Mouse (Mus musculus) brain, embryonic 14.5 days (tissue): Measurements from ENCODE around the gene Fbxo46. TPM values are rescaled to one million over a fixed set of nuclear protein-coding genes. Genes with fewer than 3 reads are reported as not detected.

Experiments
- DNase-seq: peaks from one replicate; pipeline ENCODE4 v3.0.0-alpha.2; 2011; ENCODE audit warnings: low read depth
- CTCF ChIP-seq: fragments of 200-500 bp; IDR thresholded peaks from 2 replicates; pipeline ENCODE4 v1.5.1; 2012; ENCODE audit warnings: inconsistent platforms, mild to moderate bottlenecking, moderate library complexity, borderline replicate concordance; ENCODE audit not compliant: insufficient read depth, insufficient read length; ENCODE audit errors: extremely low read depth
- POLR2A ChIP-seq: fragments of 200-500 bp; IDR thresholded peaks from 2 replicates; pipeline ENCODE4 v1.6.1; 2012; ENCODE audit warnings: mild to moderate bottlenecking, inconsistent platforms, borderline replicate concordance; ENCODE audit not compliant: poor library complexity, insufficient read depth, insufficient read length, severe bottlenecking; ENCODE audit errors: extremely low read depth
- polyA plus RNA-seq: library from polyadenylated mRNA; depleted of rRNA; stranded (reverse); fragments of >200 nt; gene quantifications from 2 replicates; pipeline ENCODE4 v1.2.3, GENCODE M21; 2012

Gene Fbxo46
- polyA plus RNA-seq, 1 experiment: 18.1 TPM

DNA sequence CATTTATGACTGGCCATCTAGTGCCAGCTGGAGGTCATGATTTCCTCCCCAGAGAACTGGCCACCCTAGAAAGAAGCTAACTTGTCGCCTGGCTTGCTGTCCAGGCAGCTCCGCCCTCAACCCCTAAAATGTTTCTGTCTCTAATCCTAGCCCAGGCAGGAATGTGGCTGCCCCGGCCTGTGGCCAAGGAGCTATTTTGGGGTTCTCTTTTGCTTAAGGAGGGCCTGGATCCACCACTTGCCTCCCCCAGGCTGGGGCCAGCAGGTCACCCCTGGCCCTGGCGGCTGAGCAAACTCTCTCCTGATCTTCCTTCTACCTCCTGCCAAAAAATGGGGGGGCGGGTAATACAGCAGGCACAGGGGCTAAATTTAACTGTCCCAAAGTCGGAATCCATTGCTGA lies 36.6 kb upstream of the Fbxo46 start:
- TF ChIP-seq CTCF (no peak), POLR2A (no peak)
- DNase-seq: no peak

DNA sequence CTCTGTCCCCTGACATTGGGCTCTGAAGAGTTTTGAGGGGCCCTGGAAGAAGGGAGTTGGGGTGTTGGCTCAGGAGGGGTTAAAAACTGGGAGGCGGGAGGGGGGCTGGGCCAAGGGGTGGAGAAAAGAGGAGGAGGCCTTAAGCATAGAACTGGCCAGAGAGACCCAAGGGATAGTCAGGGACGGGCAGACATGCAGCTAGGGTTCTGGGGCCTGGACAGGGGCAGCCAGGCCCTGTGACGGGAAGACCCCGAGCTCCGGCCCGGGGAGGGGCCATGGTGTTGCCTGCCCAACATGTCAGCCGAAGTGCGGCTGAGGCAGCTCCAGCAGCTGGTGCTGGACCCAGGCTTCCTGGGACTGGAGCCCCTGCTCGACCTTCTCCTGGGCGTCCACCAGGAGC lies 36.0 kb upstream of the Fbxo46 start, which contains the start of gene Dmpk:
TSS of gene Dmpk (plus strand) at position 149 of the 400 bp plus-strand sequence.
- DNase-seq: no peak
- TF ChIP-seq POLR2A (no peak), CTCF (no peak)

- TF ChIP-seq POLR2A (no peak), CTCF (no peak)
- DNase-seq: no peak
These were observed 35.3 kb upstream of the Fbxo46 start for GRCm38 (mm10) chr7:19084277-19084771.

DNA sequence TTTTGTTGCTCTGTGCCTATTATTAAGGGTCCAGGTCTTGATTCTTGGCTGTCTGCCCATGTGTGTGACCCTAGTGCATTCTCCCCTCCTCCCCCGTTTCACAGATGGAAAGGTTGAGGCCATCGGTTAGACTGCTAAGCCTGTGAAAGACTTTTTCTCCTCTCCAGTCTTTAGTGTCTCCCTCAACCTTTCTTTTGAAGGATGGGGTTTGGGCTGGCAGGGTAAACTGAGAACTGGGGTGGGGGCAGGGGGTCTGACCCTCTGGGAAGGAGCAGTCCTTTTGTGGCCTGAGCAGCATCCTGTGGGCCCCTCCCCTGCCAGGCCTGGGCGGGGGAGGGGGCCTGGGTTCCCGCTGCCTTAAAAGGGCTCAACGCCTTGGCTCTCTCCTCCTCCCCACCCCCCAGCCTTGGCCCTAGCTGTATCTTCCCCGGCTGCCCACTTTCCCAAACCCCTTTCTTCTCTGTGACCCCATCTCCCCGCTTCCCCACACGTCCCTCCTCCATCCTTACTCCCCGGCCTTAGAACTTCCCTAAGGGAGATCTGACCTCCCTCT lies 34.7 kb upstream of the Fbxo46 start:
- no peak for DNase-seq
- TF ChIP-seq POLR2A (no peak), CTCF (no peak)

GRCm38 (mm10) chr7:19085495-19085894 lies 34.2 kb upstream of the Fbxo46 start:
- no peak for TF ChIP-seq POLR2A
- no peak for TF ChIP-seq CTCF
- DNase-seq: no peak

DNA sequence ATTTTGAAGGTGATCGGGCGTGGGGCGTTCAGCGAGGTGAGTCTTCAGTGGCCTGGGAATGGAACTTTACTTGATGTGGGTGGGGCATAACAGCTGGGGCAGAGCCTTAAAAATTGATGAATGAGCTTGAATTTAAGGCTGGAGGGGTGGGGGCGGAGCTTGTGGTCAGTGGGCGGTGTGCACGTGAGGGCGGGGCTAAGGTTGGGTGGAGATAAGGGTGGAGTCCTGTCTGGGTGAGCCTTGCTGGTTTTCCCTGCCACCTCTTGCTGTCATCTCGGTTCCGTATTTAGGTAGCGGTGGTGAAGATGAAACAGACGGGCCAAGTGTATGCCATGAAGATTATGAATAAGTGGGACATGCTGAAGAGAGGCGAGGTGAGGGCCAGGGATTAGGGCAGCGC lies 33.6 kb upstream of the Fbxo46 start:
- TF ChIP-seq POLR2A: no peak
- no peak for TF ChIP-seq CTCF
- peak; percentile 29 for DNase-seq

DNA sequence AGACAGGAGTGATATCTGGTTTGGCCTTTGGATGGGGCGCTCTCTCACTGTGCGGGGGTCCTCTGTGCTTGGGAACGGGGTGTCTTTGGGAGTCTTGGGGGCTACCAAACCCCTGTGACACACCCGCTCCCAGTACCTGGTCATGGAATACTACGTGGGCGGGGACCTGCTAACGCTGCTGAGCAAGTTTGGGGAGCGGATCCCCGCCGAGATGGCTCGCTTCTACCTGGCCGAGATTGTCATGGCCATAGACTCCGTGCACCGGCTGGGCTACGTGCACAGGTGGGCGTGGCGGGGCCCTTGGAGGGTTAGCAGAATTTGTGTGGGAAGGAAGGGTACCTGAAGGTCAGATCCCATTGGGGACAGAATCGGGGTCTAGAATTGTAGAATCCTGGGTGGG lies 32.9 kb upstream of the Fbxo46 start:
- no peak for TF ChIP-seq CTCF
- no peak for TF ChIP-seq POLR2A
- no peak for DNase-seq

DNA sequence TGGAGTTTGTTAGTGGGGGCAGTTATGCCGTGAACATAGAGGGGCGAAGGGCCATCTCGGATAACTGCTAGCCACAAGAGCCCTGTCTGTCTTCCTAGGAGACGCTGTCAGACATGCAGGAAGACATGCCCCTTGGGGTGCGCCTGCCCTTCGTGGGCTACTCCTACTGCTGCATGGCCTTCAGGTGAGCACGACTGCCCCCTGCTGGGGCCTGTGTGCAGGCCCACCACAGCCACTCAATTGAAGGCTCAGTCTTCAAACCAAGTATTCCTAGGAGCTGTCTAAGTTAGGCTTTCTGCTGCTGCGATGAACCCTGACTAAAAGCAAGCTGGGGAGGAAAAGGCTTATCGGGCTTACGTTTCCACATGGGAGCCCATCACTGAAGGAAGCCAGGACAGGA lies 30.8 kb upstream of the Fbxo46 start:
- TF ChIP-seq CTCF: peak; percentile 85
- no peak for TF ChIP-seq POLR2A
- peak; percentile 69 for DNase-seq

DNA sequence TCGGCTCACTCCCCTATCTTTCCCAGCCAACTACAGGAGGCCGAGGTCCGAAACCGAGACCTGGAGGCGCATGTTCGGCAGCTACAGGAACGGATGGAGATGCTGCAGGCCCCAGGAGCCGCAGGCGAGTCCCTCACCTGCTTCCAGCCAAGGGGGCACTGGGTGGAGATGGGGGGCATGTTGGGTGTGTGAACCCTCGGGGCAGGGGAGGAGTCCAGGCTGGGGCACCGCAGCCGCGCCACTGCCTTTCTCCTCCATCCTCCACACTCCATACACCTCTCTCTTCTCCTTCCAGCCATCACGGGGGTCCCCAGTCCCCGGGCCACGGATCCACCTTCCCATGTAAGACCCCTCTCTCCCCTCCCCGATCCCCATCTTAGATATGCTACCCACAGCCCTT lies 27.7 kb upstream of the Fbxo46 start:
- no peak for DNase-seq
- TF ChIP-seq POLR2A (no peak), CTCF (no peak)

DNA sequence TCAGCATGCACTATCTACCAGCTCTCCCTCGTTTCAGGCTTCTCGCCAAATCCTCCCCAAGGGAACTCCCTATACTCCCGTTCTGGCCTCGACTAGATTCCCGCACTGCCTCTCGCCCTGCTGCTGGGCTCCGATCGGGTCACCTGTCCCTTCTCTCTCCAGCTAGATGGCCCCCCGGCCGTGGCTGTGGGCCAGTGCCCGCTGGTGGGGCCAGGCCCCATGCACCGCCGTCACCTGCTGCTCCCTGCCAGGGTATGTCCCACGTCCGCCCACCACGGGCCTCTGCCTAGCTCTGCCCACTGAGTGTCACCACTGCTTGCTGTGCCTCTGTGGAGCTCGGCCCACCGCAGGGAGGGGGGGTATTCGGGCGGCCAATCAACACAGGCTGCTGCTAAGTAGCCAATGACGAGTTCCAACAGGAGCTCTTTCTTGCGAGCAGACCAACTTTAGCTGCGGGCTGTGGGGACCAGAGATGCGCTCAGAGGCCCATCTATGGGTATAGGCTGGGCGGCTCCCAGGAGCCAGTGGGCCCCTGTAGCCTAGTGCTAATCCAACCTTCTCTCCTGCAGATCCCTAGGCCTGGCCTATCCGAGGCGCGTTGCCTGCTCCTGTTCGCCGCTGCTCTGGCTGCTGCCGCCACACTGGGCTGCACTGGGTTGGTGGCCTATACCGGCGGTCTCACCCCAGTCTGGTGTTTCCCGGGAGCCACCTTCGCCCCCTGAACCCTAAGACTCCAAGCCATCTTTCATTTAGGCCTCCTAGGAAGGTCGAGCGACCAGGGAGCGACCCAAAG lies 27.1 kb upstream of the Fbxo46 start:
- DNase-seq: peak; percentile 92
- TF ChIP-seq POLR2A (0 out of 2 replicates have a peak, but pooled peaks have one; percentile 5), CTCF (no peak)

DNA sequence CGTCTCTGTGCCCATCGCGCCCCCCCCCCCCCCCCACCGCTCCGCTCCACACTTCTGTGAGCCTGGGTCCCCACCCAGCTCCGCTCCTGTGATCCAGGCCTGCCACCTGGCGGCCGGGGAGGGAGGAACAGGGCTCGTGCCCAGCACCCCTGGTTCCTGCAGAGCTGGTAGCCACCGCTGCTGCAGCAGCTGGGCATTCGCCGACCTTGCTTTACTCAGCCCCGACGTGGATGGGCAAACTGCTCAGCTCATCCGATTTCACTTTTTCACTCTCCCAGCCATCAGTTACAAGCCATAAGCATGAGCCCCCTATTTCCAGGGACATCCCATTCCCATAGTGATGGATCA lies 26.5 kb upstream of the Fbxo46 start:
- peak; percentile 75 for DNase-seq
- TF ChIP-seq POLR2A: no peak
- peak; percentile 68 for TF ChIP-seq CTCF
